Mouse (Mus musculus): Measurements from ENCODE around the gene Zfp850. TPM values are rescaled to one million over a fixed set of nuclear protein-coding genes. Genes with fewer than 3 reads are reported as not detected.
"Not testable (repeated sequence)": the region's sequence is repeated elsewhere in the genome, so short reads cannot be mapped to it uniquely, and the experiment has no call there.

The Zfp850 gene
- polyA plus RNA-seq, 1 experiment = 2.2 TPM

GRCm38 (mm10) chr7:28014445-28014810 lies 513 bp upstream of the Zfp850 start:
- Histone ChIP-seq H3K4me3 (replicated peaks; ENCODE audit: insufficient read depth, low read depth, low read length) (peak overlapping the region; percentile 99), H3K4me1 (ENCODE audit: control insufficient read depth, insufficient read depth, low read length) (no peaks in the 10 kb centered on the region), H3K27ac (ENCODE audit: insufficient read depth, low read length) (no peak overlapping the region), H3K27me3 (ENCODE audit: control insufficient read depth, insufficient read depth, low read length) (no peaks in the 10 kb centered on the region)
- DNase-seq = no peak
- TF ChIP-seq POLR2A (IDR thresholded peaks at IDR 0.05; ENCODE audit: borderline replicate concordance, insufficient read depth, low read length) (no peak), CTCF (IDR thresholded peaks at IDR 0.05; ENCODE audit: borderline replicate concordance, insufficient read depth, low read depth, low read length) (no peak)
- 17% methylated on average over 7 of the region's 7 CpGs for WGBS

GRCm38 (mm10) chr7:28010271-28010670 lies 3.6 kb downstream of the Zfp850 start:
- Histone ChIP-seq H3K27me3 (ENCODE audit: control insufficient read depth, insufficient read depth, low read length) (no peaks in the 10 kb centered on the region), H3K27ac (ENCODE audit: insufficient read depth, low read length) (no peak overlapping the region), H3K4me1 (ENCODE audit: control insufficient read depth, insufficient read depth, low read length) (no peaks in the 10 kb centered on the region), H3K4me3 (replicated peaks; ENCODE audit: insufficient read depth, low read depth, low read length) (no peak overlapping the region)
- TF ChIP-seq CTCF (IDR thresholded peaks at IDR 0.05; ENCODE audit: borderline replicate concordance, insufficient read depth, low read depth, low read length) (no peak), POLR2A (IDR thresholded peaks at IDR 0.05; ENCODE audit: borderline replicate concordance, insufficient read depth, low read length) (no peak)
- WGBS = 77% methylated on average over 3 of the region's 3 CpGs
- no peak for DNase-seq

GRCm38 (mm10) chr7:27982197-27982596 lies 31.7 kb downstream of the Zfp850 start:
- H3K27me3 ChIP-seq (ENCODE audit: control insufficient read depth, insufficient read depth, low read length) = no peaks in the 10 kb centered on the region
- no peak for DNase-seq
- no peaks in the 10 kb centered on the region; the same call in 1 of the 2 replicates for H3K4me1 ChIP-seq (ENCODE audit: control insufficient read depth, insufficient read depth, low read length)
- 70% methylated on average over 2 of the region's 2 CpGs for WGBS
- TF ChIP-seq CTCF (IDR thresholded peaks at IDR 0.05; ENCODE audit: borderline replicate concordance, insufficient read depth, low read depth, low read length) = no peak
- TF ChIP-seq POLR2A (IDR thresholded peaks at IDR 0.05; ENCODE audit: borderline replicate concordance, insufficient read depth, low read length) = no peak
- no peak overlapping the region for H3K4me3 ChIP-seq (replicated peaks; ENCODE audit: insufficient read depth, low read depth, low read length)
- H3K27ac ChIP-seq (ENCODE audit: insufficient read depth, low read length) = no peak overlapping the region

GRCm38 (mm10) chr7:27978683-27979528 lies 35.0 kb downstream of the Zfp850 start, which contains the start of gene Zfp780b:
Gene Zfp780b, minus strand, starts transcription at chr7:27979171.
- peak; percentile 84; the same call in 1 of the 2 replicates for TF ChIP-seq POLR2A (IDR thresholded peaks at IDR 0.05; ENCODE audit: borderline replicate concordance, insufficient read depth, low read length)
- TF ChIP-seq CTCF (IDR thresholded peaks at IDR 0.05; ENCODE audit: borderline replicate concordance, insufficient read depth, low read depth, low read length) = no peak
- peak; percentile 80 to 84 for DNase-seq
- Histone ChIP-seq H3K27ac (ENCODE audit: insufficient read depth, low read length) (peak within 1 kb of the TSS; percentile 39; the same call in 1 of the 2 replicates), H3K27me3 (ENCODE audit: control insufficient read depth, insufficient read depth, low read length) (no peaks in the 10 kb centered on the region), H3K4me1 (ENCODE audit: control insufficient read depth, insufficient read depth, low read length) (peaks cover 5% of the 10 kb centered on the region), H3K4me3 (replicated peaks; ENCODE audit: insufficient read depth, low read depth, low read length) (peak within 1 kb of the TSS; percentile 100)
- under 1% methylated on average over 29 of the region's 29 CpGs for WGBS

- not testable (repeated sequence) for H3K4me3 ChIP-seq (replicated peaks; ENCODE audit: insufficient read depth, low read depth, low read length); DNase-seq; H3K4me1 ChIP-seq (ENCODE audit: control insufficient read depth, insufficient read depth, low read length); H3K27ac ChIP-seq (ENCODE audit: insufficient read depth, low read length); H3K27me3 ChIP-seq (ENCODE audit: control insufficient read depth, insufficient read depth, low read length)
- WGBS = 90% methylated on average over 13 of the region's 13 CpGs
Observed at GRCm38 (mm10) chr7:27949451-27949850, 64.5 kb downstream of the Zfp850 start.

GRCm38 (mm10) chr7:27941869-27942268 lies 72.0 kb downstream of the Zfp850 start:
- WGBS = 21% methylated on average over 5 of the region's 7 CpGs
- peak in 1 of 2 experiments; percentile 31 for DNase-seq
- H3K4me3 ChIP-seq (replicated peaks; ENCODE audit: insufficient read depth, low read depth, low read length); H3K27me3 ChIP-seq (ENCODE audit: control insufficient read depth, insufficient read depth, low read length); H3K27ac ChIP-seq (ENCODE audit: insufficient read depth, low read length); H3K4me1 ChIP-seq (ENCODE audit: control insufficient read depth, insufficient read depth, low read length): not testable (repeated sequence)

Other genes with a start within 250 kb of the Zfp850 start
- gene Zfp626, start 206.9 kb downstream of the Zfp850 start, polyA plus RNA-seq (2012; rRNA removed) = 3.7 and 3.9 TPM in 2 replicates
- 4.0 and 4.4 TPM in 2 replicates for gene Zfp59, start 175.5 kb downstream of the Zfp850 start, polyA plus RNA-seq (2012; rRNA removed)
- 0.62 and 0.70 TPM in 2 replicates for gene Zfp607a, start 156.6 kb downstream of the Zfp850 start, polyA plus RNA-seq (2012; rRNA removed)
- 5.7 and 7.2 TPM in 2 replicates for gene Zfp974, start 84.7 kb downstream of the Zfp850 start, polyA plus RNA-seq (2012; rRNA removed)
- gene Zfp780b, start 34.9 kb downstream of the Zfp850 start, polyA plus RNA-seq (2012; rRNA removed) = 10.2 and 10.3 TPM in 2 replicates
- 217 and 222 TPM in 2 replicates for gene Psmc4, start 36.0 kb upstream of the Zfp850 start, polyA plus RNA-seq (2012; rRNA removed)
- 0.24 and 0.29 TPM in 2 replicates for gene Fcgbp, start 57.1 kb upstream of the Zfp850 start, polyA plus RNA-seq (2012; rRNA removed)
- gene 9530053A07Rik, start 115.4 kb upstream of the Zfp850 start, polyA plus RNA-seq (2012; rRNA removed) = 0.02 and 0.03 TPM in 2 replicates
- gene Fbl, start 155.6 kb upstream of the Zfp850 start, polyA plus RNA-seq (2012; rRNA removed) = 67.0 and 72.8 TPM in 2 replicates
- gene Dyrk1b, start 165.4 kb upstream of the Zfp850 start, polyA plus RNA-seq (2012; rRNA removed) = 27.3 and 29.6 TPM in 2 replicates